Mouse (Mus musculus): ENCODE data around the gene Msi2.

The Msi2 gene

GRCm38 (mm10) chr11:88408305-88408704 is 310.0 kb downstream of the Msi2 start:
- DNase-seq (ENCODE audit: low read depth, low spot score), result no peak

DNA sequence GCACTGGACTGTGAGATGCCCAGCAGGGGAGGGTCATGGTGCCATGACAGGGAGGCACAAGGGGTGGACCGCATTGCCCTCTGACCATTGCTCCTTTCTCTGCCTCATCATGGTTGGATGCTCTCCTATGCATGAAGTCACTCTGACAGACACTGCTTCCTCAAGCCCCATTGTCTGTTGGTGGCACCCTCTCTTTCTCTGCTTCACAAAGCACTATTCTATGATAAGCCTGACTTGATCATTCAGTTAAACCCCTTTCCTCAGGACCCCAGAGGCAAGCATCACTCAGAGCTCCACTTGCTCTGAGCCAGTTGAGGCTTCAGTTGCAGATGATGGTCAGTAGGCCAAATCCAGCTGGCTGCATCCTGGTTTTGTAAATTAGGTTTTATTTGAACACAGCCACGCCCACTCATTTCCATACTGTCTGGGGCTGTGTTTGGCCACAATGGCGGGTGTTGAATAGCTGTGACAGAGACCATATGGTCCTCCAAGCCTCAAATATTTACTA is 311.9 kb downstream of the Msi2 start:
- DNase-seq (ENCODE audit: low read depth, low spot score), result no peak

DNA sequence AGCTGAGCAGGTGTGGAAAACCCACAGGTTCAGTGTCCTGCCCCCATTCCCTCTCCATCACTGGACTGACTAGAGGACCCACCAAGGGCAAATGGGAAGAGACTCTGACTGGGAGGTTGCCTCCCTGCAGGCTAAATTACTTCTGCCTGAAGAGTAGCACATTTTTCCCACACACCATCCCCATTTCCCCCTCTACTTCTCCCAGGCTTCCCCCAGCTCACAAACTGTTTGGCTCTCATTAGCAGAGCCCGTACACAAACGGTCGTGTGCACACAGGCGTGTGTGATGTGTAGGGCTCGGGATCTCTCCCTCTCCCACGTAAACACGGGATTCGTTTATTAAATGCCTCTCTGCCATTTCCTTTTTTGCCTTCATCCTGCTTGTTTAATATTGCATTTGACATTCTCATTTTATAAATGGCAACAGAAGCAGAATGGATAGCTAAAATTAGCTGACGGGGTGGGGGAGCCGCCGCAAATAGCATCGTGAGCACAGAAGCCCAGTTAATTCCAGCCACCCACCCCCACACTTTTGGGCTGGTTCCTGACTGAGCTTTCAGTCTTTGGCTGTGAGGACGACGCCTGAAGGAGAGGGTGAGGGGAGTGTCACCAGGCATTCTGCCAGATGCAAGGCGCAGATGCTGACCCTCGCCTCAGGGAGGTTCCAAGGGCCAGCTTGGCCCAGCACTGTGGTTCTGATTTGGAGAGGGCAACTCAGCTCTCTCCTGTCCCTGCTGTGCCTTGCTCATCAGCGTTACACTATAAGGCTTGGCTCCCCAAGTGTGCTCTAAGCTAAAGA is 313.3 kb downstream of the Msi2 start:
- DNase-seq (ENCODE audit: low read depth, low spot score), result no peak

DNA sequence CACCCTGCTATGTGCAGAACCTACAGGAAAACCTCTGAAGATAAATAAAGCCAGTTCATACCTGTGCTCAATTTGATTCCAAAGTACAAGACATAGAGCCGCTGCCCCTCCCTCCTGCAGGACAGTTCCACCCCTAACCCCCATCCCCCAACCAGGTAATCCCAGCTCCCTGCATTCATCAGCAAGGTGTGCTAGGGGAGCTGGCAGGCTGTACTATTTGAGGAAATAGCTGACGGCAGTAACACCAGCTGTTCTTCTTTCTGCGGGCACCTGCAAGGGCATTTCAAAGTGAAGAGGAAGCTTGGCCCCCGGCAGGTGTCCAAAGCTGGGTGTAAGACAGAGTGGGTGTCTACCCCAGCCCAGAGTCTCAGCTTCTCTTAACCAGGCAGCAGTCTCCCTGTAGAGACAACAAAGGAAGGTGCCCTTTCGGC is 314.1 kb downstream of the Msi2 start:
- DNase-seq (ENCODE audit: low read depth, low spot score), result no peak

DNA sequence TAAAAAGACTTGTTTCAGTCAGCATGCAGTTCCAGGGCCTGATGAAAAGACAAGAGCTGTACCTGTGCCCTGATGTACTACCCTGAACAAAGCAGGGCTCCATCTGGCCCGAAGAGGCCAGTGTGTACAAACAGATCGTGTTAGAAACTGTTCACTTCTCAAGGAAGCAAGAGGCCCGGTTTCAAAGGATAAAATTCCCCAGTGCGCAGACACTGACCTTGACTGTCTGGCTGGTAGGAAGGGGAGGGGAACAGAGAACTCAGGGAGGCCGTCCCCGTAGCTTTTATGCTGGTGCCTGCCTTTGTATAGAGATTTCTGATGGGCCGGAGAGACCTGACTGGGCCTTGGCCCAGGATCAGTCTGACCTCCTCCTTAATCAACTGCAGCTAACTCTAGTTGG is 316.0 kb downstream of the Msi2 start:
- no peak for DNase-seq (ENCODE audit: low read depth, low spot score)

DNA sequence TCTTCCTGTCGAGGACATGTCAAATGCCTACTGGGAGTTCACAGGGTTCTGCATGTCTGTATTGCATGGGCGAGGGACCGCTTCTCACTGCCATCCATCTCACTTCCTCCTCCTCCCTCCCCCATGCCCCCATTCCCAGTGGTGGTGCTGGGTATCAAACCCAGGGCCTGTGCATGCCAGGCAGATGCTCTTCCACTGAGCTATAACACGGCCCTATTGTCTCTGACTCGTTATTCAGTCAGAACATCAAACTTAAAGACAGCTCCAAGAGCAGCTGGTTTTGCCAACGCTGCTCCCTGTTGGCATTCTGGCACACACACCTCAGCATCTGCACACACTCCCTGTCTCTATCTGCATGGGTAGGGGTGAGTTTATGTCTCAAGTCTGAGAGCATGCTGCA is 317.0 kb downstream of the Msi2 start:
- peak; percentile 40 for DNase-seq (ENCODE audit: low read depth, low spot score)

DNA sequence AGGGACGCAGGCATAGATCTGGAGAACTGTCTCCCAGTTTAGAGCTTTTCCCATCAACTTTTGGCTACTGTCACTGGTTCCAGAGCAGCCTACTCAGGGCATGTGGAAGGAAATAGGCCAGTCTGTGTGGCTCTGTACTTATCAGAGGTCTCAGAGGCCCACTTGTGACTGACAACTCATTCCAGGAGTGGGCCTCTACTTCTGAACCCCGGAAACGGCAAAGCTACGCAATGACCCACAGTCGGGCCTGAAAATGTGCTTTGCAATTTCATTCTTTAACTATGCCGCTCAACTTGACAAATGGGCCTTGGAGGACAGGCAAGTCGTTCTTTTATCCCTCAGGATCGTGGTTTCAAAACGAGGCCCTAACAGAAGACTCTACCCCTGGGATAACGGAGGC is 317.4 kb downstream of the Msi2 start:
- peak; percentile 21 for DNase-seq (ENCODE audit: low read depth, low spot score)

- DNase-seq (ENCODE audit: low read depth, low spot score), result peak; percentile 91
Measured at GRCm38 (mm10) chr11:88400235-88400634, 318.1 kb downstream of the Msi2 start.

DNA sequence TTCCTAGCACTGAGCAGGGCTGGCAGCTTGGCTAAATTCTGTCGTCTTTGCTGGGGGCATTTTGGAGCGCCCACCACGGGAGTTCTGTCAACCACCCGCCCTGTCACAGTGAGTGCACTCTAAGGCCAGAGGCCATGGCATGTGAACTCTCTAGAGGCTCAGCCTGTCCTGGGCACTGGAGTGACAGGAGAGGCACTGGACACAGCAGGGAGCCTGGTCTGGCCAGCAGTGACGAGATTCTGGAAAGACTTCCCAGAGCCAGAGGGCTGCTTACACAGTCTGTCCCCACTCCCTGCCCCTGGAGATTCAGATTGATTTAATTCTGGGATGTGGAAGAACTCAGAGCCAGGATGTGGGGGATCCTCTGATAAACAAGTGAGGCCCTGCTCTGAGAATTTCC is 318.9 kb downstream of the Msi2 start:
- DNase-seq (ENCODE audit: low read depth, low spot score), result no peak

- DNase-seq (ENCODE audit: low read depth, low spot score), result no peak
Measured at GRCm38 (mm10) chr11:88399028-88399427, 319.3 kb downstream of the Msi2 start.

GRCm38 (mm10) chr11:88395076-88395990 is 323.0 kb downstream of the Msi2 start:
- peak; percentile 80 for DNase-seq (ENCODE audit: low read depth, low spot score)

DNA sequence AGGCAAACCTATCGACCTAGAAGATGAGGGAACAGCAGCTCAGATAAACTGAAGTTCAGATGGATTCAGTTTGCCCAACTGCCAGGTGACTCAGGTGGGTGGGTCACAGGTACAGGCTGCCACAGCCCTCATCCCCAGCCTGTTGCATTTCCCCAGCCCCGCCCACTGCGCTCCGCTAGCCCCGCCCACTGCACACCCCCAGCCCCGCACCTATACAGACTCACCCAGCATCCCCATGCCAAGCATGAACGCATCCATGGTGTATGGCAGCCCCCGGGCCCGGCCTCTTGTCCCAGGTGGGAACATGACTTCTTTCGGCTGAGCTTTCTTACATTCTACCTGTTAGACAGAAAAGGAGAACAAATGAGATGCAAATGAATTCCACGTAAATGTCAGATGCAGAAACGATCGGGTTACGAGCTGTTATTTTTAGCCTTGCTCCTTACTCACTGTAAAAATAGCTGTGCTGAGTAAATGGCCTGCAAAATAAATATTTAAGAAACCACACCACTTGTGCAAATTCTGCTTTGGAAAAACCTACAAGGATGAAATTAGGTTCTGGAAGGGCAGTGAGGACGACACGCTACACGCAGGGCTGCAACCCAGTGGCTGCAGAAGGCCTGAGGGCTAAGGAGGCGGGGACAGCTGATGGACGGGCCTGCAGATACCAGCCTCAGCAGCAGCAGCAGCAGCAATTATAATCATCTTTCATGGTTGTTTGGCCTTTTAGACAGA is 323.8 kb downstream of the Msi2 start:
- peak; percentile 68 for DNase-seq (ENCODE audit: low read depth, low spot score)

DNA sequence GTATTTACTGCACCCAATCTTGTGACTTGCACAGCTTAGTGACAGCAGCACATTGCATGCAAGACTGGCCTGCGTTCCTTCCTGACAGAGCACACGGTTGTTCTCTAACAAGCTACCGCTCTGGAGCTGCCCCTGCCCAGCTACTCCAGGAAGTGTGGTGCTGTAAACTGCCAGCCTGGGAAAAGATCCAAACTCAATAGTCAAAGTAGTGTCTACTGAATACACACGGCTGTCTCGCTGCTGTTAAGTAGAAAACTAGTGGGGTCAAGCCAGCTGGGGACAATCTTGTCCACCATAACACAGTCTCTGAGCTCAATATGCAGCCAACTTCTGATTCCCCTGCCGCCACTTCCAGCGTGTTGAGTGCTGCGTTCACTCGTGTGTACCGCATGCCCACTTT is 325.6 kb downstream of the Msi2 start:
- no peak for DNase-seq (ENCODE audit: low read depth, low spot score)

DNA sequence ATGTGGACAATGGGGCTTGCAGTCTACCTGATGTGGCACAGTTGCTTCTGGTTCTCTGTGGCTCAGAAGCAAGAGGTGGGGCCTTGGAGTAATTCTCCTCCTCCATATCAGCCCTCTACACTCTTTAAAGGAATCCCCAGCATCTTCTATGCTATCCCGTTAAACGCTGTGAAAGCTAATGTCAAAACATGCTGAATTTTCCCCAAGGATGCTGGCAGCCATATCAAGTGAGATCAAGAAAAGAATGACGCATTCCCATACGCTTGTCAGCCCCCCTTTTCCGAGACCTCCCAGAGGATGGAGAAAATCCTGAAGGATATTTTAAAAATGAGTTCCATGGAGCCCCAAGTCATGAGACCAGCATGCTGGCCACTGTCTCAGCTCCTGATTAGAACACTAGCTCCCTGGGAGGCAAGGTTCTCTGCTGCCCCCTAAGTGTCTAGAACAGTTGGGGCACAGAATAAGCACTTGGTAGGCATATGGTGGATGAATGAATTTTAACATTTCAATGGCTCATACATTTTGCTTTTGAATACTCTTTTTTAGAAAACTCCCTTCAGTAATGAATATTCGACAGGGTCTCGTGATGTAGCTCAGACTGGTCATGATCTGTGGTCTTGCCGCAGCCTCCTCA is 327.0 kb downstream of the Msi2 start:
- DNase-seq (ENCODE audit: low read depth, low spot score), result no peak

GRCm38 (mm10) chr11:88389530-88389929 is 328.8 kb downstream of the Msi2 start:
- no peak for DNase-seq (ENCODE audit: low read depth, low spot score)

DNA sequence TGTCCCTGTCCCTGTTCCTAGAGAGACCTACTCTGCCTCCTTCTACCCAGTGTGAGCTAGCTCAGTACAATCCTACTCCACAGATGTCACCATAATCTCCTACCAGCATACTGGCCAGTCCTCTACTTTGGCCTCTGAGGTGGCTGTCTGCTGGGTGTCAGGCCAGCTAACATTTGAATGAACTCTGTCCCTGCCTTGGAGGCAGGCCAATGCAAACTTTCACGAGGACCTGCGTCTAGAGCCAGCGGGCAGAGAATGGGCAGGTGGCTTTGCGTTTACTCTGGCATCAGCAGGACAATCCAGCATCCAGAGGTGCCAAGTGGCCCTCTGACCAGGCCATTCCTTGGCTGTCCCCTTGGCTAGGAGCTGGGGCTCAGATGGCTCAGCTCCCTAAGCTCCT is 331.4 kb downstream of the Msi2 start:
- no peak for DNase-seq (ENCODE audit: low read depth, low spot score)

DNA sequence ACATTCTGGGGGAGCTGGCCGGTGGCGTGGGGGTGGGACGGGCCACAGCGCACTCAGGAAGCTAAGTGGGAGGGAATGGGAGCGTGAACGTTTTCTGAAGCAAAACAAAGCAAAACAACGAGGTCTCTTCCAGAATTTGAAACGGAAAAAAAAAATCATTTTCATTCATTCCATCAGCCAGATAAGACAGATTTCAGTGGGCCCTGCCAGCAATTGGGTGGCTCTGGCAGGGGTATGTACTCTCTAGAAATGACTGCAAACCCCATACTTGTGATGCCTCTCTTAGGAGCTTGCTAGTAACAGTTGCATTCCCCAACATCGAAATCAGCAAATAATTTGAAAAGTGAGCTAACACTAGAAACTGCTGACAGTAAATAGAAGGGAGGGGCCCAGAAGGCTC is 335.9 kb downstream of the Msi2 start:
- DNase-seq (ENCODE audit: low read depth, low spot score), result no peak

GRCm38 (mm10) chr11:88381145-88381909 is 337.0 kb downstream of the Msi2 start:
- no peak for DNase-seq (ENCODE audit: low read depth, low spot score)

- no peak for DNase-seq (ENCODE audit: low read depth, low spot score)
Measured at GRCm38 (mm10) chr11:88379635-88380034, 338.7 kb downstream of the Msi2 start.

- DNase-seq (ENCODE audit: low read depth, low spot score), result no peak
Measured at GRCm38 (mm10) chr11:88378686-88379339, 339.5 kb downstream of the Msi2 start.
